Mouse (Mus musculus): ENCODE measurements around the gene Gspt2. TPM values are rescaled to one million over a fixed set of nuclear protein-coding genes. Genes with fewer than 3 reads are reported as not detected.
"Not testable (repeated sequence)": the region's sequence is repeated elsewhere in the genome, so short reads cannot be mapped to it uniquely, and the experiment has no call there.

Gspt2 gene
- polyA plus RNA-seq (2014; fragmentation: Nextera tagmentation; extraction: Ambion mirVana) = 9.8 and 10.0 TPM in 2 replicates

DNA sequence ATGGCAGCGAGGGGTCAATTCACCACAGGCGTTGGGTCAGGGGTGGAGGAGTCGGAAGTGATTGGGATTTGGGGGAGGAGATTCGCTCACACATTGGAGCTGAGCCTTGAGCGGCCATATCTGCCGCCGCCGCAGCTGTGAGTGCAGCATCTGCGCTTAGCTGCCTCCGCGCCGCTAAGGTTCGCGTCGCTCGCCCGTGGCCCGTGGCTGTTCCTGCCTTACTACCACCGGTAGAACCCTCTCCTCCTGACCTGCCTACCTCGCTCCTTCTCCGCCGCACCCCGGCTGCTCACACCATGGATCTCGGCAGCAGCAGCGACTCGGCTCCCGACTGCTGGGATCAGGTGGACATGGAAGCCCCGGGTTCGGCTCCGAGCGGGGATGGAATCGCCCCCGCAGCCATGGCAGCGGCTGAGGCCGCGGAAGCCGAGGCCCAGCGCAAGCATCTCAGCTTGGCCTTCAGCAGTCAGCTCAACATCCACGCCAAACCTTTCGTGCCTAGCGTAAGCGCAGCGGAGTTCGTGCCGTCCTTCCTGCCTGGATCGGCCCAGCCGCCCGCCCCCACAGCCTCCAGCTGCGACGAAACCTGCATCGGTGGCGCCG, at the start of gene Gspt2:
Gspt2 (plus strand) TSS at position 109 of the 603 bp plus-strand sequence.
- Histone ChIP-seq H3K9ac (ENCODE audit: low read depth, low read length) (peak within 1 kb of the TSS; percentile 76), H3K27ac (ENCODE audit: low read depth, low read length) (0 out of 2 replicates have a peak within 1 kb of the TSS, but pooled peaks have one; percentile 24), H3K4me1 (replicated peaks; ENCODE audit: control insufficient read depth, insufficient read depth, low read length) (no peaks in the 10 kb centered on the region), H3K9me3 (ENCODE audit: control insufficient read depth, low read length) (no peaks in the 10 kb centered on the region), H3K4me2 (replicated peaks; ENCODE audit: low read depth, low read length) (peak within 1 kb of the TSS; percentile 45), H3K27me3 (ENCODE audit: control insufficient read depth, insufficient read depth, low read length) (no peaks in the 10 kb centered on the region; the same call in 1 of the 2 replicates), H3K4me3 (ENCODE audit: low read depth, low read length) (peak within 1 kb of the TSS; percentile 58), H3K36me3 (ENCODE audit: control insufficient read depth, insufficient read depth, low read length) (no peaks in the 10 kb centered on the region)
- peak; percentile 70 for DNase-seq (ENCODE audit: low spot score)
- ATAC-seq (ENCODE audit: low FRiP score) = peak; percentile 92
- WGBS = 15% methylated on average over 53 of the region's 53 CpGs

DNA sequence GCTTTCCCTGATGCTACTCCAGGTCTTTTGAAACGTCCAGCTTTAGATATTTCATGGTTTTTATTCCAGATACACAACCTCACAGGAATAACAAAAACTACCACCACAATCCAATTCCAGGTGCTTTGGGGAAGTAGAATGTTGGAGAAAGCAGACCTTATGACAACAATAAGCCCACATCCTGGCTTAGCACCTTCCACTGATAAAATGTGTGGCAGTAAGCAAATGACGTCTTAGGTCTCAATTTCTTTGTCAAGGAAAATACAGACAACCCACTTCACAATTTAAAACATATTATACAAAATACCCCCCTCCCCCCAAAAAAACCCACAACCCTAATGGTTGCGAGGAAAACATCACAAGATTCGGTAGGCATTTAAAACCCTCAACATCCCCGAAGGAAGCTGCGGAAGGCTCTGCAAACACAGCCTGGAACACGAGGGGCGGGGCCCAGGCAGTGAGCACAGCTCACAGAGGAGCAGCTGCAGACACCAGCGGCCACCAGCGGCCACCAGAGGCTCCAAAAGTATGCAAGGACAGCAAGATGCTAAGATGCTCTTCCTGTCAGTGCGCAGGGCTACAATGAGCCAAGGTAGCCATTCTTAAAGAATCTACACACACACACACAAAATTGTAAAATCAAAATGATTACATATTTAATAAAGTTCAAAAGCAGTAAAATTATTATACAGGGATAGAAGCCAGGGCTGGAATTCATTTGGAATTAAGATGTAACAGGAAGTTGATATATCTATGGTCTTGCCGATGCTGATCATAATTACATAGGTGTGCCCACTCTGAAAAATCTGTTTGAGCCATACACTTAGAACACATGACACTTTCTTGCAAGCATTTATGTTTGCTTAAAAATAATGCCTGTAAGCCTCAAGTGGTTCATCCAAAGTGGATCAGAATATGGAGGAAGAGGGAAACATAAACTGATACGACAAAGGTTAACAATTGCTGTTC, 10.8 kb upstream of the Gspt2 start:
- Histone ChIP-seq H3K4me3 (ENCODE audit: low read depth, low read length) (no peak overlapping the region), H3K9ac (ENCODE audit: low read depth, low read length) (no peak overlapping the region), H3K9me3 (ENCODE audit: control insufficient read depth, low read length) (no peaks in the 10 kb centered on the region), H3K27ac (ENCODE audit: low read depth, low read length) (no peak overlapping the region), H3K36me3 (ENCODE audit: control insufficient read depth, insufficient read depth, low read length) (no peaks in the 10 kb centered on the region), H3K27me3 (ENCODE audit: control insufficient read depth, insufficient read depth, low read length) (no peaks in the 10 kb centered on the region; the same call in 1 of the 2 replicates), H3K4me2 (replicated peaks; ENCODE audit: low read depth, low read length) (peak overlapping the region; percentile 21; the same call in 1 of the 2 replicates), H3K4me1 (replicated peaks; ENCODE audit: control insufficient read depth, insufficient read depth, low read length) (no peaks in the 10 kb centered on the region)
- peak; percentile 91 for ATAC-seq (ENCODE audit: low FRiP score)
- WGBS = 37% methylated on average over 13 of the region's 13 CpGs
- DNase-seq (ENCODE audit: low spot score) = peak; percentile 70

DNA sequence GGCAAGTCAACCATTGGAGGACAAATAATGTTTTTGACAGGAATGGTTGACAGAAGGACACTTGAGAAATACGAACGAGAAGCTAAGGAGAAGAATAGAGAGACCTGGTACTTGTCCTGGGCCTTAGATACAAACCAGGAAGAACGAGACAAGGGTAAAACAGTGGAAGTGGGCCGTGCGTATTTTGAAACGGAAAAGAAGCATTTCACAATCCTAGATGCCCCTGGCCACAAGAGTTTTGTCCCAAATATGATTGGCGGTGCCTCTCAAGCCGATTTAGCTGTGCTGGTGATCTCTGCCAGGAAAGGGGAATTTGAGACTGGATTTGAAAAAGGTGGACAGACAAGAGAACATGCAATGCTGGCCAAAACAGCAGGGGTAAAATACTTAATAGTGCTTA, 1.0 kb downstream of the Gspt2 start:
- Histone ChIP-seq H3K9ac (ENCODE audit: low read depth, low read length) (0 out of 2 replicates have a peak overlapping the region, but pooled peaks have one; percentile 7), H3K4me3 (ENCODE audit: low read depth, low read length) (peak overlapping the region; percentile 58), H3K4me2 (replicated peaks; ENCODE audit: low read depth, low read length) (peak overlapping the region; percentile 45), H3K27ac (ENCODE audit: low read depth, low read length) (no peak overlapping the region), H3K9me3 (ENCODE audit: control insufficient read depth, low read length) (no peaks in the 10 kb centered on the region), H3K27me3 (ENCODE audit: control insufficient read depth, insufficient read depth, low read length) (no peaks in the 10 kb centered on the region; the same call in 1 of the 2 replicates), H3K4me1 (replicated peaks; ENCODE audit: control insufficient read depth, insufficient read depth, low read length) (no peaks in the 10 kb centered on the region), H3K36me3 (ENCODE audit: control insufficient read depth, insufficient read depth, low read length) (no peaks in the 10 kb centered on the region)
- no peak for ATAC-seq (ENCODE audit: low FRiP score)
- no peak for DNase-seq (ENCODE audit: low spot score)
- WGBS = 65% methylated on average over 8 of the region's 8 CpGs

DNA sequence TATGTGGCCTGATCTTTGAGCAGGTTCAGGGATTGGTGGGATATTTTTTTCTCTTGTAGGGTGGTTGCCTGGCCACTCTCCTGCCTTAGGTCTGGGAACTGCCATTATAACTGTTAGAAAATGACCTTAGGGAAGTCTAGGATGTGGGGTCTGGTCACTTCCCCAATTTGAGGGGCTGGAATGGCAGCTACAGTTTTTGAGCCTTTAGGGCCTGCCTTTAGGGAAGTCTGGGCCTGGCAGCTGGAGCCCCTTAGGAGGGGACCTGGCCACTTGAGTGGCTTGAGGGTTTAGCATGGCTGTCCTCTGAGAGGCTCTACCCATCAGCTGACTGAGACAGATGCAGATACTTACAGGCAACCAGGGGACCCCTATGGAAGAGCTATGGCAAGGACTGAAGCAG, 12.7 kb downstream of the Gspt2 start:
- Histone ChIP-seq H3K9me3 (ENCODE audit: control insufficient read depth, low read length) (no peaks in the 10 kb centered on the region), H3K36me3 (ENCODE audit: control insufficient read depth, insufficient read depth, low read length) (no peaks in the 10 kb centered on the region), H3K27me3 (ENCODE audit: control insufficient read depth, insufficient read depth, low read length) (no peaks in the 10 kb centered on the region), H3K4me2 (replicated peaks; ENCODE audit: low read depth, low read length) (no peak overlapping the region), H3K27ac (ENCODE audit: low read depth, low read length) (no peak overlapping the region), H3K4me1 (replicated peaks; ENCODE audit: control insufficient read depth, insufficient read depth, low read length) (no peaks in the 10 kb centered on the region), H3K9ac (ENCODE audit: low read depth, low read length) (no peak overlapping the region), H3K4me3 (ENCODE audit: low read depth, low read length) (no peak overlapping the region)
- no peak for DNase-seq (ENCODE audit: low spot score)
- no peak for ATAC-seq (ENCODE audit: low FRiP score)

DNA sequence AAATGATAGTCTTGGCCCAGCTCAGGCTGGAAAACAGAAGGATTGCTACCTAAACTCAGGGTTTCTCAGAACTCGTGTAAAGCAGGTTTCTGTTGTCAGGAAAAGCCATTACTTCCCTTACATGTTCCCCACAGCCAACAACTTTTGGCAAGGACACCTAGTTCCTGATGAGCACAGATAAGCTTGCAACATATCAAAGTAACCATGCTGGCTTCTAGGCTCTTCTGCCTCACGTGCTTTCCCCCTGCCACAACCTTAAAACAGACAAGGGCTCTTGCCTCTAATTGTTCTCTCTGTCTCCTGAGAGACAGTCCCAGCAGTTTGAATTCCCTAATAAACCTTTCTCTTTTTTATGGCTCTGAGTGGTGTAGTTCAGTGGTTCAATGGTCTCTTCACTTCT, 21.9 kb downstream of the Gspt2 start:
- DNase-seq (ENCODE audit: low spot score) (no peak), ATAC-seq (ENCODE audit: low FRiP score) (no peak)
- WGBS = 75% methylated on average over 2 of the region's 2 CpGs
- Histone ChIP-seq H3K4me2 (replicated peaks; ENCODE audit: low read depth, low read length) (no peak overlapping the region), H3K4me1 (replicated peaks; ENCODE audit: control insufficient read depth, insufficient read depth, low read length) (no peaks in the 10 kb centered on the region), H3K9me3 (ENCODE audit: control insufficient read depth, low read length) (no peaks in the 10 kb centered on the region), H3K9ac (ENCODE audit: low read depth, low read length) (no peak overlapping the region), H3K4me3 (ENCODE audit: low read depth, low read length) (no peak overlapping the region), H3K36me3 (ENCODE audit: control insufficient read depth, insufficient read depth, low read length) (no peaks in the 10 kb centered on the region), H3K27ac (ENCODE audit: low read depth, low read length) (no peak overlapping the region), H3K27me3 (ENCODE audit: control insufficient read depth, insufficient read depth, low read length) (no peaks in the 10 kb centered on the region)

DNA sequence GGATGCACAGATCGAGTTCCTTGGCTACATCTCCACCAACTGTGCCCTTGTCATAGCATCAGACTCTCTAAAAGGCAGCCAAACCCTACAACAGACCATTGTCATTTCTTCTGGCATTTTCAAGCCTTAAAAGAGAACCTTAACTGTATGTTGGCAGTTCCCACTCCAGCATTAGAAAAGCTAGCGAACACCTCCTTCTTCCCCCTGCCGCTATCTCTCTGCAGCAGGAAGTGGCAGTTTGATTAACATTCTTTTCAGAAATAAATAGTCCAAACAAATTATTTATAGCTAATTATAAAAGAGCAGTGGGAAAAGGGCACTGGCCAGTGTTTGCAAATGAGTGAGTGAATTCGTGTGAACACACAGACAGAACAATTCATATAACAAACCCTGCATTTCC, 34.9 kb downstream of the Gspt2 start:
- Histone ChIP-seq H3K9me3 (ENCODE audit: control insufficient read depth, low read length) (no peaks in the 10 kb centered on the region), H3K27ac (ENCODE audit: low read depth, low read length) (no peak overlapping the region), H3K27me3 (ENCODE audit: control insufficient read depth, insufficient read depth, low read length) (no peaks in the 10 kb centered on the region), H3K4me1 (replicated peaks; ENCODE audit: control insufficient read depth, insufficient read depth, low read length) (no peaks in the 10 kb centered on the region), H3K9ac (ENCODE audit: low read depth, low read length) (no peak overlapping the region), H3K4me3 (ENCODE audit: low read depth, low read length) (no peak overlapping the region), H3K4me2 (replicated peaks; ENCODE audit: low read depth, low read length) (no peak overlapping the region), H3K36me3 (ENCODE audit: control insufficient read depth, insufficient read depth, low read length) (no peaks in the 10 kb centered on the region)
- ATAC-seq (ENCODE audit: low FRiP score) (no peak), DNase-seq (ENCODE audit: low spot score) (no peak)
- WGBS = 64% methylated on average over 4 of the region's 4 CpGs

DNA sequence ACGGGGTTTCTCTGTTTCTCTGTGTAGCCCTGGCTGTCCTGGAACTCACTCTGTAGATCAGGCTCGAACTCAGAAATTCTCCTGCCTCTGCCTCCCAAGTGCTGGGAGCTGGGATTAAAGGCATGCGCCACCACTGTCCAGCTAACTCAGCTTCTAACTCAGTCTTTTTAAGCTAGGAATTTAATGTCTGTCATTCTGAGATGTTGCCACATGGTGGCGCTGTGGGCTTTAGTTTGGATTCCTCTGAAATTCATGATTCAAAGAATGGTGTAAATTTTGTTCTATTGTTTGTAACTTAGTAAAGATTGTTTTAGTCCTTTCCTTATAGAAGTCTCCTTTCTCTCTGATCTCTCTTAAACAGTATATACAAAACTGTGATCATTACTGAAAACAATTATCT, 39.1 kb downstream of the Gspt2 start:
- ATAC-seq (ENCODE audit: low FRiP score) (no peak), DNase-seq (ENCODE audit: low spot score) (peak; percentile 71)
- WGBS = 57% methylated on average over 4 of the region's 4 CpGs
- H3K9me3 ChIP-seq (ENCODE audit: control insufficient read depth, low read length) = no peaks in the 10 kb centered on the region
- H3K27ac ChIP-seq (ENCODE audit: low read depth, low read length) = no peak overlapping the region
- H3K4me1 ChIP-seq (replicated peaks; ENCODE audit: control insufficient read depth, insufficient read depth, low read length) = no peaks in the 10 kb centered on the region
- no peak overlapping the region for H3K4me3 ChIP-seq (ENCODE audit: low read depth, low read length)
- H3K4me2 ChIP-seq (replicated peaks; ENCODE audit: low read depth, low read length) = no peak overlapping the region
- H3K36me3 ChIP-seq (ENCODE audit: control insufficient read depth, insufficient read depth, low read length) = no peaks in the 10 kb centered on the region
- H3K27me3 ChIP-seq (ENCODE audit: control insufficient read depth, insufficient read depth, low read length) = no peaks in the 10 kb centered on the region
- H3K9ac ChIP-seq (ENCODE audit: low read depth, low read length) = no peak overlapping the region

DNA sequence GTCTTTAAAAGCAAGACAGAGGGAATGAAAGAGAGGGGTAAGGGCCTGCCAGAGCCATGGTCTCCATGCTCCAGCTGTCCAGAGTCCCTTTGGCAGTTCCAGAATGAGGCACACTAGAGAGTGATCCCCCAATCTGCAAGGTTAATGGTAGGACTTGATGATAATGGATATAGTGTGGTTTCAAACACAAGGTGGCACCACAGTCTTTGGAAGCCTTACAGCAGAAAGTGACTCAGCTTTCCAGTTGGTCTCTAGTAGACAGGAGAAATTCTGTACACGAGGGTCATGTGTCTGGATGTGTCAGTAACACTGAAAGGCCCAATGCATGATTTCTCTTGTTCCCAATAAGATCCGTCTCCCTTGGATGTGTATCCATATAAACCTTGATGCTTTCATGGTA, 45.7 kb downstream of the Gspt2 start:
- ATAC-seq (ENCODE audit: low FRiP score); H3K9me3 ChIP-seq (ENCODE audit: control insufficient read depth, low read length); DNase-seq (ENCODE audit: low spot score); H3K9ac ChIP-seq (ENCODE audit: low read depth, low read length); H3K36me3 ChIP-seq (ENCODE audit: control insufficient read depth, insufficient read depth, low read length); H3K27me3 ChIP-seq (ENCODE audit: control insufficient read depth, insufficient read depth, low read length); H3K27ac ChIP-seq (ENCODE audit: low read depth, low read length); H3K4me3 ChIP-seq (ENCODE audit: low read depth, low read length); H3K4me2 ChIP-seq (replicated peaks; ENCODE audit: low read depth, low read length); H3K4me1 ChIP-seq (replicated peaks; ENCODE audit: control insufficient read depth, insufficient read depth, low read length): not testable (repeated sequence)
- no CpG with 5 or more reads among the region's 2 CpGs for WGBS

All from hindbrain, embryonic 11.5 days (tissue).